Mouse (Mus musculus) R1 (cell line): ENCODE data around the gene Ms4a4d.
"Not testable (repeated sequence)": the region's sequence is repeated elsewhere in the genome, so short reads cannot be mapped to it uniquely, and the experiment has no call there.

Source experiments
- DNase-seq: peaks from one replicate; pipeline ENCODE4 v3.0.0-alpha.2; 2018; ENCODE audit warnings: low read depth, low spot score

Gene Ms4a4d

DNA sequence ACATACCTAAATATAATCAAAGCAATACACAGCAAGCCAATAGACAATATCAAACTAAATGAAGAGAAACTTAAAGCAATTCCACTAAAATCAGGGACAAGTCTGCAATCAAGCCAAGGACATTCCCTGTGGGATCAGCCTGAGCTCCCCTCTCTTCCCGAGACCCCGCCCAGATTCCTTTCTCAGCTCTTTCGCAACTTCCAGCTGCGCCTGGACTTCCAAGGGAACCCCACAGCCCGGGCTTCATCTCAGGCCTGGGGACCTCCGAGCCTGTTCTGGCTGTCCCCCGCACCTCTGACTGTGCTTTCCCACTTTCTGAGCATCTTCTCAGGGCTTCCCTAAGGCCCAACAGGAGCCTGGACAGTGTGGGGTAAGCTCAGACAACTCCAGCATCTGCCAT is at the start of gene Ms4a4d:
Gene Ms4a4d (plus strand): TSS at position 209 of the 400 bp plus-strand sequence.
- DNase-seq, result peak; percentile 65

DNA sequence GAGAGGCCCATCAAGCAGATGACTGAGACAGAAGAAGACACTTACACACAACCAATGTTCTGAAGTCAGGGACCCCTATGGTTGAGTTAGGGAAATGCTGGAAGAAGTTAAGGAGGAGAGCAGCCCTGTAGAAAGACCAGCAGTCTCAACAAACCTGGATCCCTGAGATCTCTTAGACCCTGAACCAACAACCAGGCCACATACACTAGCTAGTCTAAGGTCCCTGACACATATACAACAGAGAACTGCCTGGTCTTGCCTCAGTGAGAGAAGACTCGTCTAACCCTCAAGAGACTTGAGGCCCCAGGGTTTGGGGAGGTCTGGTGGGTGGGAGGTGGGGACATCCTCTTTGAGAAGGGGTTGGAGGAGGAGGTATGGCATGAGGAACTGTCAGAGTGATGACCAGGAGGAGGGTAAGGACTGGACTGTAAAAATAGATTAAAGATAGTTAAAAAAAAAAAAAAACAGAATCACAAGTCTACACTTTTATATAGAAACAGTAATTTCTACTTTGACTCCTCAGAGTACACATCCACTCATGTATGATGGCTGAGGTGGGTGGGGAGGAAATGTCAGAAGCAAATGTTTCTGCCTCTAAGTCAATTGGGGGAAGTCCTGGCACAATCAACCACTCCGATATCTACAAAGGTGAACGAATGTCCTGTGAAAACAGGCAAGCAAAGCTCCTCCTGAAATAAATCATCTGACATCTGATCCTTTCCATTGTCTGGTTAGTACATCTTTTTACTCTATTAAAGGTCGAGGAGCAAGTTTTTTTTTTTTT is 45.0 kb upstream of the Ms4a4d start:
- no peak for DNase-seq

DNA sequence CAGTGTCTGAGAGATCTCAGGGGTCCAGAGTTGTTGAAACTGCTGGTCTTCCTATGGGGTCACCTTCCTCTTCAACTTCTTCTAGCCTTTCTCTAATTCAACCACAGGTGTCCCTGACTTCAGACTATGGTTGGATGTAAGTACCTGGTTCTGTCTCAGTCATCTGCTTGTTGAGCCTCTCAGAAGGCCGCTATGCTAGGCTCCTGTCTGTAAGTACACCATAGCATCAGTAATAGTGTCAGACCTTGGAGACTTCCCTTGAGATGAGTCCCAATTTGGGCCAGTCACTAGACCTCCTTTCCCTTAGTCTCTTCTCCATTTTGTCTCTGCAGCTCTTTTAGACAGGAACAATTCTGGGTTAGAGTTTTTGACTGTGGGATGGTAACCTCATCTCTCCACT is 43.9 kb upstream of the Ms4a4d start:
- no peak for DNase-seq

DNA sequence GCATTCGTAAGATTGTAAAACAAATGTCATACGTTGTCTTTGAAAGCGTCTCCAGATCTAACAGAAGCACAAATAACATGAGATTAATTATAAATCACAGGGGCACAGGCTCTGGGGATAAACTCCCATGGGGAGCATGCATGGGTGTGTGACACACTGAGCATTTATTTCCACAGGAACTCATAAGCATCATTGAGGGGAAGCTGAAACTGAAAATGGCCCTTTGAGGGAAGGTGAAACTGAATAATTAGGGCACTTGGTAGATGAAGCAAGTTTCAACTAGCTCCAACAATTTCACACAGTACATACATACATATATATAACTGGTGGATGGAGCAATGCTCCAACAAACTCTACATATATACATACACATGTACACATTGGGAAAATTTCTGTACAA is 42.1 kb upstream of the Ms4a4d start:
- DNase-seq, result no peak

DNA sequence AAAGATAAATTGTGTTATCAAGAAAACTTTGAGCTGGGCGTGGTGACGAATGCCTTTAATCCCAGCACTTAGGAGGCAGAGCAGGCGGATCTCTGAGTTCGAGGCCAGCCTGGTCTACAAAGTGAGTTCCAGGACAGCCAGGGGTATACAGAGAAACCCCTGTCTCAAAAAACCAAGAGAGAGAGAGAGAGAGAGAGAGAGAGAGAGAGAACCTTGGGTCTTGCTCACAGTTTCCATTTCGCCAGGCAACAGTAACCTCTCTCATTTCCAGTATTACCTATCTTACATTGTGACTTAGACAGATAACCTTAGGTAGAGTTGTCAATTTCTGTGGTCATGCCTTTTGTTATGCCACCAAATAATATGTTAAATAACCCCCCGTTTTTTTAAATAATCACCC is 40.2 kb upstream of the Ms4a4d start:
- DNase-seq, result no peak

DNA sequence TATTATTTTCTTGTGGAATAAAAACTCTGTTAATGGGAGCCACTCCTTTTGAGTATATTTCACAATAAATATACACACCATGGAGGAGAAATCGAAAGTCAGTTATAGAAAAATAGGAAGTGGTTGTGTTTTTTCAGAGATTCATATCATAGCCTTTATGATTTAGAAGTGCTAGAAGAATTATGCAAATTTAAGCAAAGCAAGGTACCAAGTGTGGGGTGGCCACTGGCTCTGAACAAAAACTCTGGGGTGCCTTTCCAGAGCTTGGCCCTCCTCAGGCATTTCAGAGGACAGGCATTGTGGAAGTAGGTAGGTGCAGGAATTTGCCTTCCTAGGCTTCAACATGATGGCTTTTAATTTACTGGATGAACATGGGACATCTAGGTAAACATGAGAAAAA is 39.3 kb upstream of the Ms4a4d start:
- not testable (repeated sequence) for DNase-seq

DNA sequence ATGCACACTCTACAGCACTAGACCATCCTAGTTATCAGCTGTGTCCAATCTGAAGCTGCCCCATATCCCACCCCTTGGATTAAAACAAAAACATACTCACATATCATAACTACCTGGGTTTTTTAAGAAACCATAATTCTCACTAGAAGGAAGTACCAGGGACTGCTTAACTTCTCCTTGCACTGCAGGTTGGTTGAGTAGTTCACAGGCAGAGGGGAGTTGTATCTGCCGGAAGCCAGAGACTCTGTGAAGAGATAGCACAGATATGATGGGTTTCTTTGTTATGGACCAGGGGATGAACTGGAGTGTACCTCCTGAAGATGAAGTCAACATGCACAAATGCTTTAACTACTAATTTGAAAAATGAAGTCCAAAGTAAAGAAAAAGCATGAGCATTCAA is 35.8 kb upstream of the Ms4a4d start:
- DNase-seq, result no peak

DNA sequence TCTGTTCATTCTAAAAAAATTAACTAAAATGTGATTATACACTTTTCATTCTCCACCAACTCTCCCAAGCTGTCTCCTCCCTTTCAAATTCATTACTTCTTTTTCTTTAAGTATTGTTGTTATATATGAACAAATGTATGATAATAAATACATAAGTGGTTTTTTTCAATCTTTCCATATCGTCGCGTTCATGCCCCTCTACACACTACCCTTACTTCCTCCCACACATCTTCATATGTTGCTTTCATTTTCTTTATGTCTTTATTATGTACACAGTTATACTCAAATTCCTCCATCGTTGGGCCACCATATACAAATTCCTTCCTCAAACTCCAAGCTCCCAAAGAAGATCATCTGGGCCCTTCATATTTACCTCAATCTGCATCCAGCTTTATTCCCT is 35.3 kb upstream of the Ms4a4d start:
- DNase-seq, result no peak

DNA sequence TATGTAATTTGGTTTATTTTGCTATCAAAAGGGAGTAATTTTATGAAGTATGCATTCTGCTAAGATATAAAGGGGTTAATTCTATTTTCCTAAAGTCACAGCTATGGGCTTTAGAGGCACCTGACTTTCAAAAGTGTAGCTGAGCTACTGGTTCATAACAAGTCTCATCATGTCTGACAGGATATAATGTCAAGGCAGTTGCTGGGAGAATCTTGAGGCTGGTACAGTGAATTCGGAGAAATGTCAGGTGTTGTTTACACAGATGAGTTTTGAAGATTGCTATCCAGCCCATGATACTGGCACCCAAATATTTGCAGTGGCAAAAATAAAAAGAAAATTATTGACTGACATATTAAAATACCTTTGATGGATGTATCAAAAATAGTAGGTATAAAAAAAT is 31.7 kb upstream of the Ms4a4d start:
- DNase-seq, result no peak

DNA sequence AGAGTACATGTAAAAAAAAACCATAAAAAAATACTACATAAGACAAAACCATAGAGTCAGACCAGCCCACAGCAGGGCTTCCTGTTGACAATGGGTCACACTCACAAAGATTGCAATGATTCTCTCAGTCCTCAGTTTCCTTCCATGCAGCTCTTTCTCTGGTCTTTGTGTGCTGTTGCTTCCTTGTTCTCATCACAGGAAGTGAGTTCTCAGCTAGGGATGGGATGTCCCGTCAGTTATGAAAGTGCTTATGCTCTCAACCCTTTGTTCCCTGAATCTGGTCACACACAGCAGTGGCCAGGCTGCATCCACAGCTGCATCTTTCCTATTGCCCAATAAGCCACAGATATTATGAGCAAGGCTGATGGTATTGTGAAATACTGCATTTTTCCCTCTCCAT is 23.1 kb upstream of the Ms4a4d start:
- DNase-seq, result no peak

DNA sequence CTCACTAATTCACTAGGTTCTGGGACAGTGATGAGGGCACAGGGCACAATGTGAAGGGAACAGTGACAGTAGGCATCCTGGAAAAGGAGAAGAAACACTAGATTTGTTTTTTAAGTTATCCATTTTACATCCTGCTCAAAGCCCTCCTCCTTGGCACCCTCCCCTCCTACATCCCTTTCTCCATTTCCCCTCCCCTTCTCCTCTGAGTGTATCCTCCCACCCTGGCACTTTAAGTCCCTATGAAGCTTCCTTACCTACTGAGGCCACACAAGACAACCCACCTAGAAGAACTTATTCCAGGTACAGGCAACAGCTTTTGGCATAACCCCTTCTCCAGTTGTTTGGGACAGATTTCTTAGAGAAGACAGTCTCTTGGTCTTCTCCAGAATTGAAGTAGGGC is 20.4 kb upstream of the Ms4a4d start, which contains the start of gene Ms4a6b:
Gene Ms4a6b (plus strand): TSS at position 267 of the 400 bp plus-strand sequence.
- DNase-seq, result no peak

DNA sequence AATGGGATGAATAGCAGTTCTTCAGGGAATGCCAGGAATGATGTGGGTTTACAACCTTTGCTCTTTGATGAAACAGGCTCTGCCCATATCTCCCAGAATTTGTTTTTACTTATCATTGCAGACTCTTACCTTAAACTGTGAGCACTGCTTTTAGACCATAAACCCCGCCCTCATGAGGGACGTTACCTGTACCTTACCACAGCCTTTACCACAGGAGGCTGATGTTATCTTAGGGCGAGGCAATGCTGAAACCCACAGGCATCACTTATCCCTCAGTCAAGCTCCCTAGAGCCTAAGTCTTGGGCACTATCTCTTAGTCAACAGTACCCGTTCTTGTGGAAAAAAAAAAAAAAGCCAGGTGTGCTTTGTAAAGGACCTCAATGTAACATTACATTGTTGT is 19.8 kb upstream of the Ms4a4d start:
- no peak for DNase-seq

DNA sequence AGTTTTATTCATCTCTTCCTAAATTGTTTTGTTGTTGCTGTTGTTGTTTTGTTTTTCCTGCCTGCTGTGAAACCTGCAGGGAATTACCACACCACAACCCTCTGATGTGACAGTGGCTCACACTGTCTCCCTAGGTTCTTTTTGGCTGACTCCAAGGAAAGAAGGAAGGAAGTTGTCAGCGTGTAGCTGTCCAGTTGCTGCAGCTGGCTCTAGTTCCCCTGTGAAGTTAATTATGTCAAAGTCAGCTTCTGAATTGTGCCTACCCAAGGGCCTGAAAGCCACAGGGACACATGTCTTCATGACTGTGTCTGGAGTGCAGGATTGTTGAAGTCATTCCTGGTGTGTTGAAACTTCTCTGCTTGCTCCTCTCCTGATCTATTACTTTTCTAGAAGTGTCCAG is 19.2 kb upstream of the Ms4a4d start:
- not testable (repeated sequence) for DNase-seq

DNA sequence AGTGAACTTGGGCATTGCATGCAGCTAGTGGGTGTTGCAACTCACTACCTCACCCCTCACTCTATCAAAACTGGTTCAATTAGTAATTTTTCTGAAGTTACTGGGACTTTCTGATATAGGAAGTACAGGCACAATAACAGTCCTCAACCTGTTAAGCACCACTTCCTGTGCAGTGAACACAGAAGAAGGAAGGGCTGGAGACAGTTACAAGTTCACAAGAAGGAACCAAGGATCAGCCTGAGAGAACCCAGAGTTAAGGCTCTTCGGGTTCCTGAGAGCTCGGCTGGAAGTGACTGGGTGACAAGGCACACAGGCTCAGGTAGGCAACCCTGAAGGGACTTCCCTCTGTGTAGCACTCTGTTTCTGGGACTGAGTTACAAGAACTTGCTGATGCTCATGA is 18.2 kb upstream of the Ms4a4d start:
- not testable (repeated sequence) for DNase-seq

DNA sequence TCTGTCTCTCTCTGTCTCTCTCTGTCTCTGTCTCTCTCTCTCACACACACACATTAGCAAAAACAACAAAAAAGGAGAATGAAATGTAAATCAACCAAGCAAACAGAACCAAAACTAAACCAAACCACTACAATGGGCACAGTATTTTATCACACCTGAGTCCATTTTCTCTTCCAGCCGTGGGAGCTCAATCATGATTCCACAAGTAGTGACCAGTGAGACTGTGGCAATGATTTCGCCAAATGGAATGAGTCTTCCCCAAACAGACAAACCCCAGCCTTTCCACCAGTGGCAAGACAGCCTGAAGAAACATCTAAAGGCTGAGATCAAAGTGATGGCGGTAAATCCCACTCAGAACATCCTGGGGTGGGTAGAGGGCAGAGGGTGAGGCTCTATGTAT is 16.5 kb upstream of the Ms4a4d start:
- no peak for DNase-seq

DNA sequence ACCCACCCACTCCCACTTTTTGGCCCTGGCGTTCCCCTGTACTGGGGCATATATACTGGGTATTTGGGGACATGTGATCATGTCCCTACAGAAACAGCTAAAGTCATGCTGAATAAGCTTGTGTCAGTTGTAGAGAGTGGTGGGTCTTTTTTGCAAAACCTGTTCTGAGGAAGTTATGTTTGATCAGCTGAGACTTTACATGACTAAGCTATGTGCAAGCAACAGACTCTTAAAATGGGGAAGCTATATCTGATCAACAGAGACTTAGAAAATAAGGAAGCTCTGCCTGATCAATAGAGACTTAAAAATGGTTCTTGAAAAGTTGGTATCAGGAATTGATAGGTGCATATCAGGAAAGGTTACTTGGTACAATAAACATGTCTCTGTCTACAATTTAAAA is 3.2 kb upstream of the Ms4a4d start:
- no peak for DNase-seq

DNA sequence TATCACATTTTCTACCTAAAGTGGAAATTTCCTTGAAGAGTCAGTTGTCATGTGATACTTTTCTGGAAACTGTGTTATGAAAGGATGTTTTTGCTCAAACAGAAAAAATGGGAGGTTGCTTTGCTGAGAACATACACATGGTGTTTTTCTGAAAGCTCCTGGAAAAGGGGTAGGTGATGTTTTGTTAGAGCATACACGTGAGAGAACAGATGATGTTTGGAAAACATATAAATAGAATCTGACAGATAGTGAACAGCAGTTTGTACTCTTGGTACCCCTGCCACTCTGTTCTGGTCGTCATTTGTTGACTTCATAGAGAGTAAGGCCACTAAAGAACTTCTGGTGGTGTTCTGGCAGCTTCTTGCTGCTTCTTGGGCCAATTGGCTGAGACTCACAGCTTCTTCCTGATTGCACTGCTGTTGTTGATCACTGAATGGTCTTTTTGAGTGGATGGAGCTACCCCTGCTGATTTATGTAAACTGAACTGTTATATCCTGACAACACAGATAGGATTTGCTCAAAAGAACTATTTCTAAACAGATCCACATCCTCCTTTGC is 2.6 kb upstream of the Ms4a4d start:
- no peak for DNase-seq

DNA sequence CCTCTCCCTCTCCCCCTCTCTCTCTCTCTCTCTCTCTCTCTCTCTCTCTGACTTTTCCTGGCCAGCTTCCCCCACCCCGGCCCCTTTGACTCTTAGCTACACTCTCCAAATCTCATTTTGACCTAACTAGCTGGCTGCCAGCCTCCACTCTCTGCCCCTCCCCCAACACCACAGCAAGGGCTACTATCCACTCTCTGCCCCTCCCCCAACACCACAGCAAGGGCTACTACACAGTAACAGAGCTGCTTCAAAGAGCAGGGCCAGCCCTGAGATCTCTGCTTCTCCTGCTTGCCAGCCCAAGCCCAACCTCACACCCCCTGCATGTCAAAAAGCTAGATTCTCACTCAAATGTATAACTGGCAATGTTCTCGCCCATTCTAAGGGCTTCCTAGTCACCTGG is 735 bp downstream of the Ms4a4d start:
- DNase-seq, result peak; percentile 30

DNA sequence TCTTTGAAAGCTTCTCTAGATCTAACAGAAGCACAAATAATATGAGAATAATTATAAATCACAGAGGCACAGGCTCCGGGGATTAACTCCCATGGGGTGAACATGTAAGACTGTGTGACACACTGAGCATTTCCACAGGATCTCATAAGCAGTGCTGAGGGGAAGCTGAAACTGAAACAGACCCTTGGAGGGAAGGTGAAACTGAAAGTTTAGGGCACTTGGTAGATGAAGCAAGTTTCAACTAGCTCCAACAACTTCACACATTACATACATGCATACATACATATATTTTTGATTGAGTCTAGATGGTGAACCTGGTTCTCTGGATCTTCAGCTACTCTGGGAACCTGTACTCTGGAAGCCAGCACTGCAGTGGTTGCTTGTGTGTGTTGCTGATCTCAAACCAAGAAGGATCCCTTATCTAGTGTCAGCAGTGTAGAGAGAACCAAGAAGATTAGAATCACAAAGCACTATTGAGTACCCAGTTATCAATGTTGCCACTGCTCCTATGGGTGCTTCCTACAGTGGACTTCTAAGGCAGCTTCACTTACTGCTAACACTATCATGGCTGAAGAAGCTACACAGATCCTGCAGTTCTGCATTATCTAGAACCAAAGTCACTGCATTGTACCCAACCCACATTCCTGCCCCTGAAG is 3.7 kb downstream of the Ms4a4d start:
- DNase-seq, result not testable (repeated sequence)

DNA sequence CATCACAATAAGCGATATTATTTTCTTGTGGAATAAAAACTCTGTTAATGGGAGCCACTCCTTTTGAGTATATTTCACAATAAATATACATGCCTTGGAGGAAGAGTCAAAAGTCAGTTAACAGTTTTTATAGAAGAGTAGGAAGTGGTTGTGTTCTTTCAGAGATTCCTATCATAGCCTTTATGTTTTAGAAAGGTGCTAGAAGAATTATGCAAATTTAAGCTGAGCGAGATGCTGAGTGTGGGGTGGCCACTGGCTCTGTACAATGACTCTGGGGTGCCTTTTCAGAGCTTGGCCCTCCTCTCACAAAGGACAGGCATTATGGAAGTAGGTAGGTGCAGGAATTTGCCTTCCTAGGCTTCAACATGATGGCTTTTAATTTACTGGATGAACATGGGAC is 7.8 kb downstream of the Ms4a4d start:
- DNase-seq, result not testable (repeated sequence)

DNA sequence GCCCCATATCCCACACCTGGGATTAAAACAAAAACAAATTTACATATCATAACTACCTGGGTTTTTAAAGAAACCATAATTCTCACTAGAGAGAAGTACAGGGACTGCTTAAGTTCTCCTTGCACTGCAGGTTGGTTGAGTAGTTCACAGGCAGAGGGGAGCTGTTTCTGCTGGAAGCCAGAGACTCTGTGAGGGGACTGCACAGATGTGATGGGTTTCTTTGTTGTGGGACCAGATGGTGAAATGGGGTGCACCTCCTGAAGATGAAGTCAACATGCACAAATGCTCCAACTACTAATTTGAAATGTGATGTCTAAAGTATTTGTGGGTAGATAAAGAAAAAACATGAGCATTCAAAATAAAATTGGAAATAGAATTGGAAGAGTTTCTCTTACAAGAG is 11.3 kb downstream of the Ms4a4d start:
- no peak for DNase-seq

DNA sequence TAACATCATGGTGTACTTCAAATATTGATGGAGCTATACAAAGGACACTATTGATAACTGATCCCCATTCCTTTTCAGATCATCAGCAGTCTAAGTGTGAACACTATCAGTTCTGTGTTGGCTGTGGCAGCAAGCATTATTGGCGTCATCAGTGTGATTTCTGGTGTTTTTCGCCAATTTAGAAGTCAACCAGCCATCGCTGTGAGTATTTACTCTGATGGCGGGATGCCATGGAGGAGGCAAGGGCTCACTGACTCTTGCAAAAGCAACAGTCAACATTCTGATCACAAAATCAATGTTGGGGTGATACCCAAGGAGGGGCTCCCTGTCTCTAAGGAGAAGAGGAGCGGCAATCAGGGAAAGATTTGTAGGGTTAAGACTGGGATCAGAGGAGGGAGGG is 18.1 kb downstream of the Ms4a4d start:
- no peak for DNase-seq

DNA sequence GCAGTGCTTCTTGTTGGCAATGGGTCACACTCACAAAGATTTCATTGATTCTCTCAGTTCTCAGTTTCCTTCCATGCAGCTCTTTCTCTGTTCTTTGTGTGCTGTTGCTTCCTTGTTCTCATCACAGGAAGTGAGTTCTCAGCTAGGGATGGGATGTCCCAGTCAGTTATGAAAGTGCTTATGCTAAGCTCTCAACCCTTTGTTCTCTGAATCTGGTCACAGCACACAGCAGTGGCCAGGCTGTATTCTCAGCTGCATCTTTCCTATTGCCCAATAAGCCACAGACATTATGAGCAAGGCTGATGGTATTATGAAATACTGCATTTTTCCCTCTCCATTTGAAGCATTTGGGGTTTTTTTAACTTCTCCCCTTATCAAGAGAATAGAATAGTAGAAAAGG is 23.0 kb downstream of the Ms4a4d start:
- DNase-seq, result not testable (repeated sequence)
